Mouse (Mus musculus) lung, embryonic 16.5 days (tissue): ENCODE results near the gene Lyzl6. TPM values are rescaled to one million over a fixed set of nuclear protein-coding genes. Genes with fewer than 3 reads are reported as not detected.

ENCODE experiments used
- ATAC-seq: fragments of 200-750 bp; cut with Nextera tagmentation; 2 replicates; pipeline ENCODE4 v1.8.0; 2017; ENCODE audit warnings: low read depth, mild to moderate bottlenecking, moderate library complexity
- H3K27ac ChIP-seq: fragments of 300-500 bp; sonication (generic); 2 replicates; pipeline ENCODE4 v1.5.1; 2014; ENCODE audit warnings: mild to moderate bottlenecking, control low read depth, low read length
- H3K27me3 ChIP-seq: fragments of 300-500 bp; sonication (generic); 2 replicates; pipeline ENCODE4 v1.6.1; 2014; ENCODE audit warnings: low read depth, low read length, mixed read lengths; ENCODE audit not compliant: control insufficient read depth, insufficient read depth
- H3K36me3 ChIP-seq: fragments of 300-500 bp; sonication (generic); 2 replicates; pipeline ENCODE4 v1.6.1; 2014; ENCODE audit warnings: low read length; ENCODE audit not compliant: control insufficient read depth, insufficient read depth
- H3K4me1 ChIP-seq: fragments of 300-500 bp; sonication (generic); replicated peaks from 2 replicates; pipeline ENCODE4 v1.6.1; 2014; ENCODE audit warnings: low read length, mixed read lengths; ENCODE audit not compliant: control insufficient read depth, insufficient read depth
- H3K4me2 ChIP-seq: fragments of 300-500 bp; sonication (generic); 2 replicates; pipeline ENCODE4 v1.6.1; 2014; ENCODE audit warnings: low read depth, low read length, control low read depth
- H3K4me3 ChIP-seq: fragments of 300-500 bp; sonication (generic); 2 replicates; pipeline ENCODE4 v1.5.1; 2014; ENCODE audit warnings: mild to moderate bottlenecking, low read length, control low read depth
- H3K9ac ChIP-seq: fragments of 300-500 bp; sonication (generic); 2 replicates; pipeline ENCODE4 v1.6.1; 2014; ENCODE audit warnings: low read length, control low read depth
- H3K9me3 ChIP-seq: fragments of 300-500 bp; sonication (generic); 2 replicates; pipeline ENCODE4 v1.6.1; 2016; ENCODE audit warnings: low read length; ENCODE audit not compliant: control insufficient read depth
- WGBS: fragments of 180-500 bp; shearing (Covaris S2); extraction: QIAGEN DNeasy Blood & Tissue Kit; methylation state at CpG from one replicate; pipeline ENCODE4 v1.1.7; 2014; 5-methylcytosine and 5-hydroxymethylcytosine counted together
- polyA plus RNA-seq: library from polyadenylated mRNA; unstranded; fragments of >200 nt; fragmentation: Nextera tagmentation; extraction: Ambion mirVana; gene quantifications from 2 replicates; pipeline ENCODE4 v1.2.1, GENCODE M21; 2015

Lyzl6 gene
- polyA plus RNA-seq, 1 experiment from 2014 or later, result not detected

DNA sequence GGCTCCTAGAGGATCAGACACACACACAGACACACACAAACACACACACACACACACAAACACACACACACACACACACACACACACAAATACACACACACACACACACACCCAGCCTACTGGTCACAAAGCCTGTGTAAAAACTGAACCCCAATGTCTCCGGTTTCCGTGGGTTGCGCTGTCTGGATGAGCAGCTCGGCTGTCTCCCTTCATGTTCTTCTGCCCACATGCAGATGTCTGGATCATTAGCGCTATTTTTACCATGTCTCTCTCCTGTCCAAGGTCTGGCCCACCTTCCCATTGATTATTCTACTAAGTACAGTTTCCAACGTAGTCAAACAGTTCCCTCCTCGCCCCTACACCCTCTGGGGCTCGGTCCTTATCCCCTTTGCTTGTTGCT, 24.4 kb upstream of the Lyzl6 start:
- ATAC-seq, result no peak
- Histone ChIP-seq H3K36me3 (no peaks in the 10 kb centered on the region), H3K4me3 (no peak overlapping the region), H3K4me1 (no peaks in the 10 kb centered on the region), H3K27ac (no peak overlapping the region), H3K9me3 (no peaks in the 10 kb centered on the region), H3K4me2 (no peak overlapping the region), H3K9ac (no peak overlapping the region), H3K27me3 (no peaks in the 10 kb centered on the region; the same call in 1 of the 2 replicates)
- WGBS, result 77% methylated on average over 8 of the region's 8 CpGs

DNA sequence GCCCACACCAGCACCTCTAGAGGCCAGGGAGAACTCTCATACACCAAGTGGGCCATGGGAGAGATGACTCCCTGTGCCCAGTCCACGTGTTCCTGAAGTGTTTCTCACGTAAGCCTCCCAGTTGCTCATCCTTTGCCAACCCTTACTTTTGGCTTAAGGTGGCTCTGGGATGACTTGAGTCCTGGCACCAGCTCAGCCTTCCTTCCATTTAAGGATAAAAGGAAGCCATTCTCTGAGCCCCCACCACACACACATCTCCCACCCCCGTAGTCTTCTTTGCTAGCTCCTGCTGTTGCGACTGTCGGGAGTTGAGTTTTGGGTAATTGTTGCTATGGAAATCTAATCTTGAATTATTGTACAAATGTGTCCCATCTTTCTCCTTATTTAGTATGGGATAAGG, 23.9 kb upstream of the Lyzl6 start:
- H3K9me3 ChIP-seq, result no peaks in the 10 kb centered on the region
- no peaks in the 10 kb centered on the region; the same call in 1 of the 2 replicates for H3K27me3 ChIP-seq
- H3K27ac ChIP-seq, result no peak overlapping the region
- H3K4me1 ChIP-seq, result no peaks in the 10 kb centered on the region
- no peak overlapping the region for H3K4me3 ChIP-seq
- no peak for ATAC-seq
- H3K36me3 ChIP-seq, result no peaks in the 10 kb centered on the region
- 59% methylated on average over 5 of the region's 5 CpGs for WGBS
- no peak overlapping the region for H3K9ac ChIP-seq
- H3K4me2 ChIP-seq, result no peak overlapping the region

DNA sequence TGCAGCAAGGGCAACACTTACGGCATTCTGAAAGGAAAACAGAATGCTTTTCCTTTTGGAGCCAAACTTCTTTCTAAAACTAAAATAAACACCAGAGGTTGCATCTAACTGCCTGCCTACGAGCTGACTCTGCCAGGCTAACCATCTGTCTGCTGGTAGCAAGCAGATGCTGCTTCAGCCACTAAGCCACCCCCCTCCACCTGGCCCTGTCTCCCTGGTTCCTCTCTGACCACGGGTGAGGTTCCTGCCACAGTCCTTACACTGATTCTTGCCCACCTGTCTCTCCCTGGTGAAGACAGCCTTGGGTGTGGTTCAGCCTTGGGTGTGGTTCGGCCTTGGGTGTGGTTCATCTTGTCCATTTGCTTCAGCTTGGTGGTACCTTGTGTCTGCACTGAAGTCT, 23.2 kb upstream of the Lyzl6 start:
- H3K4me2 ChIP-seq, result no peak overlapping the region
- H3K9ac ChIP-seq, result no peak overlapping the region
- no peaks in the 10 kb centered on the region for H3K4me1 ChIP-seq
- no peaks in the 10 kb centered on the region for H3K36me3 ChIP-seq
- H3K9me3 ChIP-seq, result no peaks in the 10 kb centered on the region
- WGBS, result 43% methylated on average over 4 of the region's 4 CpGs
- no peak overlapping the region for H3K27ac ChIP-seq
- no peak overlapping the region for H3K4me3 ChIP-seq
- H3K27me3 ChIP-seq, result no peaks in the 10 kb centered on the region; the same call in 1 of the 2 replicates
- no peak for ATAC-seq

DNA sequence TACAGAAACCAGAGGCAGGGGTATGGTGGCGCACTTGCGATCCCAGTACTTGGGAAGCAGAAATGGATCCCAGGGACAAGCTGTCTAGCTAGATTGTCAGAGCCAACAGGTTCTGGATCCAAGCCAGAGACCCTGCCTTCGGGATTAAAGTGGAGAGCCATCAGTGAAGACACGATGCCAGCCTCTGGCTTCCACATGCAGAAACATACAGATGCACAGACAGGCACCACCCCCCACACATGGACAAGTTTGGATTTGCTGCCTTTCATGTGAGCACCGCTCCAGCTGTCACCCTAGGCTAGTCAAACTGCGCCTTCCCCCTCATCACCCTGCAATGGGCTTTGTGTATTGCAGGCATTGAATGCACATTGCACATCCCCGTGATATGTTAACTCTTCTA, 19.5 kb upstream of the Lyzl6 start:
- ATAC-seq, result no peak
- Histone ChIP-seq H3K4me2 (no peak overlapping the region), H3K4me3 (no peak overlapping the region), H3K27ac (no peak overlapping the region), H3K27me3 (no peaks in the 10 kb centered on the region; the same call in 1 of the 2 replicates), H3K4me1 (no peaks in the 10 kb centered on the region), H3K36me3 (no peaks in the 10 kb centered on the region), H3K9me3 (no peaks in the 10 kb centered on the region), H3K9ac (no peak overlapping the region)
- 79% methylated on average over 7 of the region's 7 CpGs for WGBS

DNA sequence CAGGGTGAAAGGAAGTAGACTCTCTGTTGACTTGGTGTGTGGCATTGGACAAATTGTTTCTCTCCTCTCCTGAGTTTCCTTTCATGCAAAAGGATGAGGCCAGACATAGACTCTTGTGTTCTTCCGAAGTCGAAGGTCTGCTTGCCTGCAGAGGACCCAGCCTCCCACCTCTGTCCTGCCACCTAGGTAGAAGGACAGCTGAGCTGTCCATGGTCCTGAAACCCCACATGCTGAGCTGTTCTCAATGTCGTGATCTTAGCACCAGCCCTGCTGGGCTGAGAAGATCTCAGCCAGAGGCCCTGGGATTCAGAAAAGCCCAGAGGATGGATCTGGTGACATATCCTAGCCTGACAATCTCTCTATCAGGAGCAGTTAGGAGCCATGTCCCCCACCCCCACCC, 17.8 kb upstream of the Lyzl6 start:
- no peak for ATAC-seq
- Histone ChIP-seq H3K4me1 (no peaks in the 10 kb centered on the region), H3K27ac (no peak overlapping the region), H3K36me3 (no peaks in the 10 kb centered on the region), H3K9ac (no peak overlapping the region), H3K9me3 (no peaks in the 10 kb centered on the region), H3K4me2 (no peak overlapping the region), H3K27me3 (peaks cover 4% of the 10 kb centered on the region), H3K4me3 (no peak overlapping the region)
- 2% methylated on average over 3 of the region's 3 CpGs for WGBS

DNA sequence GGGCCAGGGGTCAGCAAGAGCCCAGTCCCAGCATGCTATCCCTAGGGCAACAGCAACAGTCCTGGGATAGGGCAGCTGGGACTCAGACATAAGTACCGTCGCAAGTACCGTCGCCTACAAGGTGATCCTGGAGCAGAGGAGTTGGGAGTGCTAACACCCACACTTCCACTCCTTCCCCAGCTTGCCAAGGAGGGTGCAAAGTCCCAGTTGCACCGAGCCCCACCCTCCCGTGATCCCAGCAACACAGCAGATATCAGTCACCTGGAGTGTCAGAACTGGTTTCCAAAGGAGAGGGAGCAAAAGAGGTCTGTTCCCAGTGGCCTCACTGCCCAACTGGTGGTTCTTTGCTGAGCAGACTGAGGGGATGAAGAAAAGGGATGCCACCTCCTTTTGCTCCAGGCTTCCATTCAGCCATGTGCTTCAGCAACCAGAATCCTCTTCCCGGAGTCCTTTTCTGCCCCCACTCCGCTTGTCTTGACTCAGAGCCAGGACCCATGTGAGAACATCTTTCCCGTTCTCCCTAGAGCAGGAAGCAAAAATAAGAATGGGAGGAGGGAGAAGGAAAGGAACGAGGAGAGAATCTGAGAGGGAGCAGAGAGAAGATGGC, 14.8 kb upstream of the Lyzl6 start:
- H3K27ac ChIP-seq, result no peak overlapping the region
- no peak overlapping the region for H3K9ac ChIP-seq
- ATAC-seq, result no peak
- no peaks in the 10 kb centered on the region for H3K36me3 ChIP-seq
- H3K4me3 ChIP-seq, result no peak overlapping the region
- H3K4me2 ChIP-seq, result no peak overlapping the region
- WGBS, result 44% methylated on average over 10 of the region's 10 CpGs
- no peaks in the 10 kb centered on the region for H3K9me3 ChIP-seq
- peaks cover 5% of the 10 kb centered on the region; the same call in 1 of the 2 replicates for H3K4me1 ChIP-seq
- peaks cover 34% of the 10 kb centered on the region for H3K27me3 ChIP-seq

DNA sequence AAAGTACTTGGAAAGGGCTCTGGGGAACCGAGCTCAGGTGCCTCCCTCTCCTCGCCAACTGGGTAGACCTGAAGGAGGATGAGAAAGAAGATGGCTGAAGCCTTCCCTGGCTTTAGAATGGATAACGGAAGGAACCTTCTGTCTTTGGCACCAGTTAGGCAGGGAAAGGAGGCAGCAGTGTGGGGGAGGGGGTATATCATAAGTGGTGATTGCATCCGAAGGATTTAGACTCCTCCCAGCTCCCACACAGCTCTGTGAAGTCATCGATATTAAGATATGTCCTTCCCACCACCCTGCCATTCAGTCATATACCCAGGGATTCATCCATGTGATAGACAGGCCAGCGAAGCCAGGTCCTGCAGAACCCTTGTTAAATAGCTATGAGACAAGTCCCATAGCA, 12.7 kb upstream of the Lyzl6 start:
- Histone ChIP-seq H3K36me3 (no peaks in the 10 kb centered on the region), H3K4me1 (peaks cover 5% of the 10 kb centered on the region; the same call in 1 of the 2 replicates), H3K9me3 (no peaks in the 10 kb centered on the region), H3K9ac (no peak overlapping the region), H3K4me3 (no peak overlapping the region), H3K4me2 (no peak overlapping the region), H3K27me3 (peaks cover 48% of the 10 kb centered on the region), H3K27ac (no peak overlapping the region)
- no peak for ATAC-seq
- 73% methylated on average over 6 of the region's 6 CpGs for WGBS

DNA sequence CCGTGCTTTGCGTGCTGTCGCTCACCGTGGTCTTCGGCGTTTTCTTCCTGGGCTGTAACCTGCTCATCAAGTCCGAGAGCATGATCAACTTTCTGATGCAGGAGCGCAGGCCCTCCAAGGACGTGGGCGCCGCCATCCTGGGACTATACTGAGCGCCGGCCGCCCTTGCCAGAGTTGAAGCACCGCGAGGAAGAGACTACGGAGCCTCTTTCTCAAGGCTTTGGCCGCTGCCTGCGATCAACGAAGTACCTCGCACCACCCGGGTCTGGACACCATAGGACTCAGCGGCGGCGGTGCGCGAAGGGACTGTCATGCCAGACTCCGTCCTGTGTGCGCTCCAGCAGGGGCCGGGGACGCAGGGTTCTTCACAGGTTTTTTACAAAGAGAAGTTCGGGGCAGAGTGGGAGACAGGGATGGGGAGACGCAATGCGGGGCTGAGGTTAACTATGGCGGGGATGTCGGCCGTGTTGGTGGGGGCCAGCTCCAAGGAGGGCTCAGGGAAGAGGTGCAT, 11.3 kb upstream of the Lyzl6 start:
- no peak for ATAC-seq
- Histone ChIP-seq H3K4me2 (peak overlapping the region; percentile 56), H3K27ac (no peak overlapping the region), H3K36me3 (no peaks in the 10 kb centered on the region), H3K27me3 (peaks cover 48% of the 10 kb centered on the region), H3K4me3 (peak overlapping the region; percentile 40), H3K9ac (no peak overlapping the region), H3K9me3 (no peaks in the 10 kb centered on the region), H3K4me1 (peaks cover 5% of the 10 kb centered on the region; the same call in 1 of the 2 replicates)
- WGBS, result 2% methylated on average over 37 of the region's 37 CpGs

DNA sequence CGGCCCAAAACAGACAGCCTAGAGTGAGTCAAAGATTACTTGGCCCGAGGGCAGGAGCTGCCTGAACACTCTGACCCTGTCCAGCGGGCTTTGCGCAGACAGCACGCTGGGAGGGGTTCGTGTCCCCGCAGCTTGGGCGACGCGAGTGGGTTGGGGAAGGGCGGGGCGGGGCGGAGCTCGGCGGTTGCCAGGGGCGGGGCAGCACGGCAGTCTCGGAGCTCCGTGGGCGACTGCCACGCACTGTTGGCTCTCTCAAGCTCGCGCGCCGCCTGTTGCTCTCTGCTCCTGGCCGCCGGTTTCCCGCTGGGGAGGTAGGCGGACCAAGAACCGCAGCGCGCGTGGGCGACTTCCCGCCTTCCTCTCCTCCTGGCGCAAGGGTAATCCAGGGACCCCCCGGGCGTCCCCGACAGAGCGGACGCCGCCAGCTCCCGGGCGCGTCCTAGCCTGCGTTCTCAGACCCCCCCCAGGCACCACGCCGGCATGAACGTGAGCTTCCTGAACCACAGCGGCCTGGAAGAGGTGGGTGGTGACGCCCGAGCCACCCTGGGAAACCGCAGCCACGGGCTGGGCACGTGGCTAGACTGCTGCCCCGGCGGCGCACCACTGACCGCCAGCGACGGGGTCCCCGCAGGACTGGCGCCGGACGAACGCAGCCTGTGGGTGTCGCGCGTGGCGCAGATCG, 10.8 kb upstream of the Lyzl6 start, which contains the start of gene Rprml:
Gene Rprml (plus strand): TSS at position 270 of the 682 bp plus-strand sequence.
- no peaks in the 10 kb centered on the region for H3K36me3 ChIP-seq
- H3K4me1 ChIP-seq, result peaks cover 5% of the 10 kb centered on the region; the same call in 1 of the 2 replicates
- H3K9ac ChIP-seq, result no peak within 1 kb of the TSS
- WGBS, result 2% methylated on average over 62 of the region's 71 CpGs
- H3K4me3 ChIP-seq, result peak within 1 kb of the TSS; percentile 40
- H3K27me3 ChIP-seq, result peaks cover 48% of the 10 kb centered on the region
- H3K9me3 ChIP-seq, result no peaks in the 10 kb centered on the region
- no peak for ATAC-seq
- H3K4me2 ChIP-seq, result peak within 1 kb of the TSS; percentile 56
- H3K27ac ChIP-seq, result no peak within 1 kb of the TSS
